Mouse (Mus musculus) cerebellum, postnatal 10 days (tissue): Measurements from ENCODE around the gene 2610028H24Rik.

Experiments
- DNase-seq, 2 experiments: peaks; one replicate each; pipeline ENCODE4 v3.0.0; 2021; ENCODE audit warnings: mixed read lengths in 2 of 2

The 2610028H24Rik gene

DNA sequence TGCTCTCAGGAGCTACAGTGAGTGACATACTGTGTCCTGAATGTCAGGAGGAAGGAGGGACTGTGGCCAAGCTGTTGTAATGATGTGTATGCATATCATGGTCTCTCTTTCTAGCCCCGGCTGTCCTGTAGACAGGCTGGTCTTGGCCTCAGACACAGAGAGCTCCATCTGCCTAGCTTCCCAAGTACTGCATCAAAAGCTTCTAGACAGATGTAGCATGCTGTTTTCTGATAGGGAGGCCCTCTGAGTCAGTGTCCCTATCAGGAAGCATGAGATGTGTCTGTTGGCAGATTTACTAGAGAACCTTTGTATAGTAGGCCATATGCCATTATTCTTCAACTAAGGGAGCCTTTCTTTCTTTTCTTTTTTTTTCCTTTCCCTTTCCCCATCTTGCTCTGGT lies 44.6 kb downstream of the 2610028H24Rik start:
- no peak for DNase-seq

DNA sequence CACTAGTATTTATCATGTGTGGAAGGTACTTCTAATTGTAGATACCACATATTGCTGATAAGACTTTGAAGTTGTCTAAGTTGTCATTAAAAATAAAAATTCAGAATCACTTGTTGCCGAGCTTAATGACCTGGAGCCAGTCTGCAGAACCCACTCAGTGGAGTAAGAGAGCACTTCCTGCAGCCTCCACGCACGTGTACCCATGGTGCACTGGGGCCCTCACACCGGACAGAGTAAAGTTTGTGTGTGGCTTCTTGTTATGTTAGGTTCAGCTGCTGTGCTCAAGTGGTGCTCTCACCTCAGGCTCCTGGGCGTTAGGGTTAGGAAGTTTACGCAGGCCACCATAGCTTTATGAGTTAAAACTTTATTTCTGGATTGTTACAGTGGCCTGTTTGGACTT lies 46.6 kb downstream of the 2610028H24Rik start:
- DNase-seq, result no peak

DNA sequence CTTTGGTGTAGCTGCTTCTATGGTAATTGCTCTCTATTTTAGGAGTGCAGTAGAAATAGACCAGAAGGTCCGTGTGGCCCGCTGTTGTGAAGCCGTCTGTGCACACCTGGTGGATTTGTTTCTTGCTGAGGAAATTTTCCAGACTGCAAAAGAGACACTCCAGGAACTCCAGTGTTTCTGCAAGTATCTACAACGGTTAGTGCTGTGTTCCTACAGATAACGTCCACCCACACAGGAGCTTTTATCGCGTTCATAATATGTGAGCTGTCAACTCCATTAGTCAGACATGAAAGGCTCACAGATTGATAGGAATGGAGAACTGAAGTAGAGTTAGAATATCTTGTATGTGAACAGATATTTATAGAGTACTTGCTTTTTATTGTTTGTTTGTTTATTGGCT lies 47.5 kb downstream of the 2610028H24Rik start:
- DNase-seq, result no peak

DNA sequence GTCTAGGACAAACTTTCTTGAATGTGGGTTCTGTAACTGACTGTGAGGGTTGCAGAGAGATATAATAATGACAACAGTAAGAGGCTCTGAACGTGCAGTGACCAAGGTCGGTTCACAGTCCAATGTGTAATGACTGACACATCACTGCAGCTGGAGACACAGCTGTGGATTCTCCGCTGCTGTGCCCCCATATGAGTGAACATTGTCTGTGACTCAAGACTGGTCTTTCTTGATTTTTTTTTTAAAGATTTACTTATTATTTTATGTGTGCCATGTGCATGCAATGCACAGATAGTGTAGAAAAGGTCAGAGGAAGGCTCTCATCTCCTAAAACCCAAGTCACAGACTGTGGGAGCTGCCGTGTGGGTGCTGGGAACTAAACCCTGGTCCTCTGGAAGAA lies 48.6 kb downstream of the 2610028H24Rik start:
- DNase-seq, result no peak

DNA sequence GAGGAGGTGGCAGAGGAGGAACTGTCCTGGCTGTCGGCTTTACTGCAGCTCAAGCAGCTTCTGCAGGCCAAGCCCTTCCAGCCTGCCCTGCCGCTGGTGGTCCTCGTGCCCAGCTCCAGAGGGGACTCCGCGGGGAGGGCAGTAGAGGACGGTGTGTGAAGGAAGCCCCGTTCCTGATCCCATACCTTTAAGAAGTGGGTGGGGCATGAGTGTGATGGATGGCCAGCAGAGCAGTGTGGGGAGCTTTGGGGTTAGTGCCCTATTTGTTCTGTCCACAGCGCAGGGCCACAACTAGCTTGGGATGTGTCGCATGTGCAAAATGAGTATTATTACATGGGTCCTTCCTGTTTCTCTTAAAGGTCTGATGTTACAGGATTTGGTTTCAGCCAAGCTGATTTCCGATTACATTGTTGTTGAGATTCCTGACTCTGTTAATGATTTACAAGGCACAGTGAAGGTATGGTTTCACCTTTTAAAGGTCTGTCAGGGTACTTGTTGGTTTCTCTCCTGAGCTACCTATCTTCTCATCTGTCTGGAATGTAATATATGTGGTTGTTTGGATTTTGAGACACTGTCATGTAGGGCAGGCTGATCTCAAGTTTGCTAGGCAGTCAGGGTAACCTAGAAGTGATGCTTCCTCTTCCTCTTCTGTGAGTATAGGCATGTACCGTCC lies 55.5 kb downstream of the 2610028H24Rik start:
- DNase-seq, result no peak

DNA sequence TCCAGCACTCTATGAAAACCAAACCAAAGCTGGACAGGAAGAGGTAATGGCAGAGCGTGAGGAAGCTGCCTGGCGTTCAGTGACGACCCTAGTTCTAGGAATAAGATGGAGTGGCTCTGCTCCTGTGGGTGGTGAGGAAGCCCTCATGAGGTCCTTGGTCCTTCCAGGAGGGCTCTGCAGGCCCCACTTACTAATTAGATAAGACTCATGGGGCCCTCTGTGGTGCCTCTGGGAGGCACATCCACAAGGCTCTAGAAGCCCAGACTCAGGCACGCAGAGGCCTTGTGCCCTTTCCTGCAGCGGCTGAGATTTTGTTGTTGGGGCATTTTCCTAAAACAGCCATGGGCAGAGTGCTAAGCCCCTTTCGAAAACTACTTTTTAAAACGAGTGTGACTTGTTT lies 57.0 kb downstream of the 2610028H24Rik start:
- DNase-seq, result no peak
